Mouse (Mus musculus): ENCODE data around the gene Rasip1.
A peak's percentile ranks its signal among the peaks of the same experiment; 100 is the strongest.

Rasip1 gene

GRCm38 (mm10) chr7:45627261-45627660 is at the start of gene Rasip1:
TSS of gene Rasip1 (plus strand) at chr7:45627488.
- DNase-seq (ENCODE audit: low spot score in 2 of 2), result no peak

- DNase-seq (ENCODE audit: low spot score in 2 of 2), result no peak
These were observed 41.4 kb upstream of the Rasip1 start for GRCm38 (mm10) chr7:45585923-45586322.

GRCm38 (mm10) chr7:45587631-45588592 is 39.4 kb upstream of the Rasip1 start:
- DNase-seq (ENCODE audit: low spot score in 2 of 2), result no peak

GRCm38 (mm10) chr7:45589173-45589572 is 38.1 kb upstream of the Rasip1 start:
- peak; percentile 92 to 97 for DNase-seq (ENCODE audit: low spot score in 2 of 2)

- no peak for DNase-seq (ENCODE audit: low spot score in 2 of 2)
These were observed 37.4 kb upstream of the Rasip1 start for GRCm38 (mm10) chr7:45589898-45590297.

- DNase-seq (ENCODE audit: low spot score in 2 of 2), result no peak
These were observed 36.4 kb upstream of the Rasip1 start for GRCm38 (mm10) chr7:45590874-45591273.

GRCm38 (mm10) chr7:45591880-45592279 is 35.4 kb upstream of the Rasip1 start:
- DNase-seq (ENCODE audit: low spot score in 2 of 2), result no peak

- DNase-seq (ENCODE audit: low spot score in 2 of 2), result peak in 1 of 2 experiments; percentile 60
These were observed 34.0 kb upstream of the Rasip1 start for GRCm38 (mm10) chr7:45593118-45593815.

- no peak for DNase-seq (ENCODE audit: low spot score in 2 of 2)
These were observed 32.1 kb upstream of the Rasip1 start for GRCm38 (mm10) chr7:45595176-45595575.

GRCm38 (mm10) chr7:45596107-45596506 is 31.2 kb upstream of the Rasip1 start:
- DNase-seq (ENCODE audit: low spot score in 2 of 2), result no peak

GRCm38 (mm10) chr7:45597013-45597412 is 30.3 kb upstream of the Rasip1 start:
- no peak for DNase-seq (ENCODE audit: low spot score in 2 of 2)

- DNase-seq (ENCODE audit: low spot score in 2 of 2), result no peak
These were observed 29.8 kb upstream of the Rasip1 start for GRCm38 (mm10) chr7:45597527-45597926.

GRCm38 (mm10) chr7:45598960-45599879 is 28.1 kb upstream of the Rasip1 start:
- no peak for DNase-seq (ENCODE audit: low spot score in 2 of 2)

GRCm38 (mm10) chr7:45605704-45606289 is 21.5 kb upstream of the Rasip1 start:
- no peak for DNase-seq (ENCODE audit: low spot score in 2 of 2)

- DNase-seq (ENCODE audit: low spot score in 2 of 2), result no peak
These were observed 17.8 kb upstream of the Rasip1 start for GRCm38 (mm10) chr7:45609511-45609910.

- no peak for DNase-seq (ENCODE audit: low spot score in 2 of 2)
These were observed 11.0 kb upstream of the Rasip1 start for GRCm38 (mm10) chr7:45616277-45616676.

- no peak for DNase-seq (ENCODE audit: low spot score in 2 of 2)
These were observed 10.1 kb upstream of the Rasip1 start, which contains the start of gene Fut1 for GRCm38 (mm10) chr7:45617042-45617695. TSS of gene Fut1 (plus strand) at chr7:45617289.

- no peak for DNase-seq (ENCODE audit: low spot score in 2 of 2)
These were observed 9.0 kb upstream of the Rasip1 start for GRCm38 (mm10) chr7:45618316-45618715.

- no peak for DNase-seq (ENCODE audit: low spot score in 2 of 2)
These were observed 7.7 kb upstream of the Rasip1 start for GRCm38 (mm10) chr7:45619592-45619991.

- DNase-seq (ENCODE audit: low spot score in 2 of 2), result no peak
These were observed 5.8 kb upstream of the Rasip1 start, which contains the start of gene Izumo1 for GRCm38 (mm10) chr7:45621443-45621842. TSS of gene Izumo1 (plus strand) at chr7:45621811.

- no peak for DNase-seq (ENCODE audit: low spot score in 2 of 2)
These were observed 3.8 kb upstream of the Rasip1 start for GRCm38 (mm10) chr7:45623507-45623906.
